Mouse (Mus musculus): Measurements from ENCODE around the gene Derl3.

Gene Derl3

GRCm38 (mm10) chr10:75945213-75945612 is 52.0 kb downstream of the Derl3 start:
- no peak for DNase-seq
